Mouse (Mus musculus): ENCODE measurements around the gene Epn3. TPM values are rescaled to one million over a fixed set of nuclear protein-coding genes. Genes with fewer than 3 reads are reported as not detected.

Epn3 gene
- polyA plus RNA-seq, 3 experiments from 2014 or later: not detected

GRCm38 (mm10) chr11:94469136-94470064, 30.4 kb downstream of the Epn3 start:
- no peak for ATAC-seq

DNA sequence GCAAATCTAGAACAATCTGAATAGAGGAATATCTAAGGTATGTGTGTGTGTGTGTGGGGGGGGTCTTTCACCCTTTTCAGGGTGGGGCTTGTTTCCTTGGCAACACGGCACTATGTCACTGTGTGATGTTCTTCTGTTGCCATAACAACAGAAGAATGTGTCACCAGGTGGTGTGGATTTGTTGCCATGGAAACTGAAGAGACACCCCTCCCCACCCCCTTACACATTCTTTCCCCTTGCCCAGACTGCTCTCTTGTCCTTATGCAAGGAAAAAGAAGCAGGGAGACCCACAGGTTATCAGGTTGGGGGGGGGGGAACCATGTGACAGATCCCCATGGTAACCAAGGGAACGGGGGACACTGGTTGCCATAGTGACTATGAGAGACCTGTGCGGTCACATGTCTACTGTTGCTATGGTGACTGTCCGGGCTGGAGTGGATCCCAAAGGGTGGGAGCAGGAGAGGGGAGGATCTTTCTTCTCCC, 31.2 kb downstream of the Epn3 start:
- no peak for ATAC-seq

GRCm38 (mm10) chr11:94466333-94466855, 33.4 kb downstream of the Epn3 start:
- no peak for ATAC-seq

GRCm38 (mm10) chr11:94464170-94464569, 35.6 kb downstream of the Epn3 start:
- ATAC-seq: no peak

DNA sequence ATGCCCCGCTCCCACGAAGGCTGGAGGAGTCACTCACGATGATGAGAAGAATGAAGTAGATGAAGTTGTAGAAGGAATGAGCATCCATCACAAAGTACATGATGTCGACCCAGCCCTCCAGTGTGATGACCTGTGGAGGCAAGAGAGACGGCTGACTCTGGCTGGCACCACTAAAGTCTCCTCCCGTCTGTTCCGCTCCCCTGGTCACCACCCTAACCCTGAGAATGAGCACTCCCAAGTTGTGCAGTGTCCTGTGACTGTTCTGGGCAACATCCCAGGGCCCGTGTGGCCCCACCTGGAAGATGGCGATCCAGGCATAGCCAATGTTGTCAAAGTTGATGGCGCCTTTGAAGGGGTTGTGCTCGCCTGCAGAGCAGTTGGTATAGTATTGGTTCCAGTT, 37.9 kb downstream of the Epn3 start:
- no peak for ATAC-seq

GRCm38 (mm10) chr11:94457001-94457400, 42.8 kb downstream of the Epn3 start:
- no peak for ATAC-seq

GRCm38 (mm10) chr11:94456347-94456746, 43.4 kb downstream of the Epn3 start:
- no peak for ATAC-seq

DNA sequence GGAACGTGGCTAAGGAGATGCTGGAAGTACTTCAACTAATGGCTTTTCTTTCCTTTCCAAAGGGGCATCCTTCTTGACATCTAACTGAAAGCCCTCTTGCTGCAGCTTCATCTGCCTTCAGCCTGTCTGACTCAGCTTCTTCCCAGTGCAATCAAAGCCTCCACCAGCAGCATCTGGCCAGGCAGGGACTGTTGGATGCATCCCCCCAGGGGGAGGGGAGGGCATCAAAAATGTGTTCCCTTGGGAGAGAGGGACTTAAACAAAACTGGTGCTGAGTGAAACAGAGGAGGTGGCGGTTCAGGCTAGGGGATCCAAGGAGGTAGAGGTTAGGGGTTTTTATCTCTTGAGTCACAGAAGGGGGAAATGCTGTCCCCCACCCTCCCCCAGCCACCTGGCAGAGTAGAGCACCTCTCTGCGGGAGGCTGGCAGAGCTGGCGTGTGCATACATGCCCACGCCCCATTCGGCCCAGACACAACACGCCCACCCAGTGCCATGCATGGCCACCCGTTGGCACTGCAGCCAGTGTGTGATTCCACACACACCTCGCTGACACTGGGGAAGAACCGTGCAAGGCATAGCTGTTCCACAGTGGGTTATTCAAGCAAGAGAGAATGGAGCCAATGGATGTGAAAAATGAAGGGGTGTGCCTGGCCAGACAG, 44.5 kb downstream of the Epn3 start:
- no peak for ATAC-seq

DNA sequence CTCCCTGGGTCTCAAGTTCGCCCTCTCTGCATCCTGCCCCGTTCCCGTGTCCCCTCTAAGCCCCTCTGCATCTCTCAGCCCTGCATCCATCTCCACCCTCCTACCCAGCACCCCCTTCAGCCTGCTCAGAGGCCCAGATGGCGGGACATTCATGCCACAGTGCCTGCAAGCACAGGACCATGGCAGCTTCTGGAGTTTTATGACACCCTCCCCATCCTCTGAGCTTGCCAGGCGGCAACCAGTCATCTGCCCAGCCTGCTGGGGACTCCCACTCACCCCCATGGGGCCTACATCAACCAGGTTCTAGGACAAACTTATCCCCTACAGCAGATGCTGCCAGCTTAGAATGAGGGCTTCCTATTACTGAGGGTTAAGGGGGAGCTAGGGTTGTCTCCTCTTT, 45.0 kb downstream of the Epn3 start:
- ATAC-seq: no peak

GRCm38 (mm10) chr11:94451091-94451773, 48.5 kb downstream of the Epn3 start:
- ATAC-seq: no peak

DNA sequence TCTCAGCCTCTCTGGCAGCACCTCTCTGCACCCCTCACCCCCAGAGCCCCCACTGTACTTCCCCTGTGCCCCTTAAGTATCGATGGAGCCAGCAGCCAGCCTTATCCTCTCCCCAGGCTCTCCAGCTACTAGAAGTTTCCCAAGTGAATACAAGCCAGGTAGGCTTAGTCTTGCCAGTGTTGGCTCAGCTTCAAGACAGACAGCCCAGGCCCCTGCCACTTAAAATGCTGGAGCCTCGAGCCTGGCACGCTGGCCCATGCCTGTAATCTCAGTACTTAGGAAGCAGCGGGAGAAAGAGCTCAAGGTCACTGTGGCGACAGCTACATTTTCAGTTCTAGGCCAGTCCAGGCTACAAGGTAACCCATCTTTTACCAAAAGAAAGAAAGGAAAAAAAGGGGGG, 49.9 kb downstream of the Epn3 start:
- no peak for ATAC-seq

- no peak for ATAC-seq
Measured at GRCm38 (mm10) chr11:94449239-94449638, 50.5 kb downstream of the Epn3 start.

DNA sequence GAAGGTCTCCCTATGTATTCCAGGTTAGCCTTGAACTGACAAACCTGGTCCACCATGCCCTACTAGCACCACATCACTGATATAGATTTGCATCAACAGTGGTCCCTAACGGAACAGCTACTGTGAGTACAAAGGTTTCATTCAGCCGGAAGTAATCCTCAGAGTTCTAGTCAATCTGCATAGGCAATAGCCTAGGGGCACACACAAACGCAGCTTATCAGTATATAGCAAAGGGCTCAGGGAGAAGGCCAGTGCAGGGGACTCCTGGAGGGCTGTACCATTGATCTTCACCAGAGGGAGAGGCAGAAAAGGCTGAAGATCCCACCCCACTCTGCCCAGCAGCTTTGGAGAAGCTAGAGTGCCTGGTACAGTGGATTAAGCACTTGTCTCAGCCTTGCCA, 52.8 kb downstream of the Epn3 start:
- ATAC-seq: no peak

DNA sequence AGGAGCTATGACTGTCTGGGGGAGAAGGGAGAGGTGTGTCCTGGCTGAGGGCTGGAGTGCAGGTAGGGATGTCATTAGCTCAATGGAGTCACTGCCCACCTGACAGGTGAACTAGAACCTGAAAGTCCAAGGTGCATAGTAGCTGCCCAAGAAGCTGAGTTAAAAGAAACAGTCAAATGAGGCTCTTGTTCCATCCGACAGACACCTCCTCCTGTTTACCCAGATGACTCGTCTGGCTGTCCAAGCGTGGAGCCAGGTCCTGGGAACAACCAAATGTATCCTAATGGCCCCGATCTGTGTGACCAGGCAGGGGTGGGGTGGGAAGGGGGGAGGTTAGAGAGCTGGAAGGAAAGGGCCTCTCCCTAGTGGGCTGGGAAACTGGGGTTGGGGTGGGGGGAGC, 54.5 kb downstream of the Epn3 start:
- no peak for ATAC-seq

DNA sequence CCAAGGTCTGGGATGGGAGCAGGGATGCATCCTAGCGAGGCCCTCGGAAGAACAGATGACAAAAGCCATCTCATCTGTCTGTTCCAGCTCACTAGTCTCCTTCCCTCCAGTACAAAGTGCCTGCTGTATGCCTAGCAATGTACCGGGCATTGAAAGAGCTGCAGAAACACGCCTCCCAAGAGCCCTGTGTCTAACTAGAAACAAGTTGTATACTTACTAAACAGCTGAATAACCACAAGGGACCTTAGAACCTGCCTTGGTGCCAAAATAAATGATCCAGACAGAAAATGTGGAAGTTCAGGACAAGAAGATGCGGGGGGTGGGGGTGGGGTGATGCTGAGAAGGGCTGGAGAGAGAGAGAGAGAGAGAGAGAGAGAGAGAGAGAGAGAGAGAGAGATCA, 54.9 kb downstream of the Epn3 start:
- ATAC-seq: no peak

GRCm38 (mm10) chr11:94441752-94442151, 58.0 kb downstream of the Epn3 start:
- no peak for ATAC-seq

DNA sequence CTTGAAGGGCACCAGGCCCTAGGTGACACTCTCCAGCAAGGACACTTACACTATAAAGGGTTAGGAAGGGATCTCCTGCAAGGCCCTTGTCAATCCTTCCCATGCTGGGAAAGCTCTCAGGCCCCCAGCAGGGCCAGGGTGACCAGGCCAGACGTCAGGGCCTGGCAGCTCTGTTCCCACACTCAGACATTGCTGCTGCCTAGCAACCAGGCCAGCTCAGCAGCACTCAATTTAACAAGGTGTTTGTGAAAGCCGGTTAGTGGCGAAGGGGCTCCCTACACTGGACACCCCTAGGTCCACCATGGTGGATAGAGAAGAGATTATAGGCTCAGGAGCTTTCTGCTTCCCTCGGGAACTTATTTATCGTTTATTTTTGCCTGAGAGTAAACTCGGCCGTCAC, 58.7 kb downstream of the Epn3 start:
- ATAC-seq: no peak

DNA sequence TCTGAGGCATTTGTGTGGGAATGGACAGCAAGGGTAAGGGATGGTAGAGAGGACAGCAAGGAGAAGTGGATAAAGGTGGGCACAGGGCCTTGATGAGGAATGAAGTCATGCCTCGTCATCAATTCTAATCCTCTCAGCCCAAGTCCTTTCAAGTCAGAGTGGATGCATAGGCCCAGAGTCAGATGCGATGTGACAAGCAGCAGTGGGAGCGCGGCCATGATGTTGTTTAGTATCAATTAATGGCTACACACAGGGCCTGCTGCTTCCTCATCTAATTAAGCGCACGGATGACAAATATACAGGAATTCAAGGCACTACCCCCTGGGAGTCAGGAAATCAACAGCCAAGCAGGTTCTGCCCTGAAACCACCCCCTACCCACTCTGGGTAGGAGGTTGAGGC, 59.4 kb downstream of the Epn3 start:
- ATAC-seq: no peak

Other genes starting within 250 kb of the Epn3 start
- gene Gm21885, start 218.1 kb downstream of the Epn3 start, polyA plus RNA-seq (2017; shearing (Covaris generic)): 1 to 10 TPM; 1.6 to 1.7 (median 1.7) TPM
- gene Luc7l3, start 178.0 kb downstream of the Epn3 start, polyA plus RNA-seq (2017; shearing (Covaris generic)): 100 to 1,000 TPM; 117 to 168 (median 166) TPM
- gene Ankrd40, start 172.0 kb downstream of the Epn3 start, polyA plus RNA-seq (2017; shearing (Covaris generic)): 10 to 100 TPM; 10.9 to 18.7 (median 17.1) TPM
- 1 to 10 TPM in 2 of 3 experiments, under 1 TPM in 1; 0.70 to 4.0 (median 1.9) TPM for gene Abcc3, start 107.0 kb downstream of the Epn3 start, polyA plus RNA-seq (2017; shearing (Covaris generic))
- gene Cacna1g, start 25.8 kb downstream of the Epn3 start, polyA plus RNA-seq (2017; shearing (Covaris generic)): not detected
- gene Spata20, start 13.8 kb downstream of the Epn3 start, polyA plus RNA-seq (2017; shearing (Covaris generic)): not detected
- gene Mycbpap, start 21.8 kb upstream of the Epn3 start, polyA plus RNA-seq (2017; shearing (Covaris generic)): not detected
- gene Rsad1, start 49.3 kb upstream of the Epn3 start, polyA plus RNA-seq (2017; shearing (Covaris generic)): 1 to 10 TPM in 2 of 3 experiments, under 1 TPM in 1; 0.31 to 1.9 (median 1.6) TPM
- gene Chad, start 65.1 kb upstream of the Epn3 start, polyA plus RNA-seq (2017; shearing (Covaris generic)): under 1 TPM; 0.43 to 0.69 (median 0.47) TPM
- 1 to 10 TPM; 2.1 to 3.0 (median 2.2) TPM for gene Acsf2, start 101.9 kb upstream of the Epn3 start, polyA plus RNA-seq (2017; shearing (Covaris generic))
- 10 to 100 TPM in 1 of 3 experiments, 1 to 10 TPM in 2; 7.0 to 21.5 (median 9.9) TPM for gene Lrrc59, start 129.8 kb upstream of the Epn3 start, polyA plus RNA-seq (2017; shearing (Covaris generic))
- 10 to 100 TPM; 60.7 to 91.2 (median 68.4) TPM for gene Mrpl27, start 153.8 kb upstream of the Epn3 start, polyA plus RNA-seq (2017; shearing (Covaris generic))
- gene Eme1, start 154.0 kb upstream of the Epn3 start, polyA plus RNA-seq (2017; shearing (Covaris generic)): 1 to 10 TPM; 1.2 to 9.8 (median 1.8) TPM
- 1 to 10 TPM; 3.2 to 7.4 (median 7.0) TPM for gene Xylt2, start 177.5 kb upstream of the Epn3 start, polyA plus RNA-seq (2017; shearing (Covaris generic))
- not detected for gene Gm11541, start 204.5 kb upstream of the Epn3 start, polyA plus RNA-seq (2017; shearing (Covaris generic))
- under 1 TPM in 1 of 3 experiments, not detected in 2; 0.42 TPM for gene Cdc34b, start 241.8 kb upstream of the Epn3 start, polyA plus RNA-seq (2017; shearing (Covaris generic))